Mouse (Mus musculus) forebrain, embryonic 11.5 days (tissue): ENCODE data around the gene Supt4a. TPM values are rescaled to one million over a fixed set of nuclear protein-coding genes. Genes with fewer than 3 reads are reported as not detected.

ENCODE experiments used
- ATAC-seq: fragments of 200-750 bp; cut with Nextera tagmentation; replicated peaks from 2 replicates; pipeline ENCODE4 v1.8.0; 2017; ENCODE audit warnings: moderate TSS enrichment; ENCODE audit not compliant: low FRiP score
- DNase-seq: peaks from one replicate; pipeline ENCODE4 v3.0.0-alpha.2; 2017; ENCODE audit warnings: low spot score
- H3K27ac ChIP-seq: fragments of 300-500 bp; sonication (generic); 2 replicates; pipeline ENCODE4 v1.5.1; 2014; ENCODE audit warnings: low read depth, low read length
- H3K27me3 ChIP-seq: fragments of 300-500 bp; sonication (generic); 2 replicates; pipeline ENCODE4 v1.6.1; 2014; ENCODE audit warnings: mild to moderate bottlenecking, low read length, mixed read lengths; ENCODE audit not compliant: control insufficient read depth, insufficient read depth
- H3K36me3 ChIP-seq: fragments of 300-500 bp; sonication (generic); 2 replicates; pipeline ENCODE4 v1.6.1; 2014; ENCODE audit warnings: mild to moderate bottlenecking, low read length, moderate library complexity, mixed read lengths; ENCODE audit not compliant: control insufficient read depth, insufficient read depth
- H3K4me1 ChIP-seq: fragments of 300-500 bp; sonication (generic); replicated peaks from 2 replicates; pipeline ENCODE4 v1.6.1; 2014; ENCODE audit warnings: low read length, mixed read lengths; ENCODE audit not compliant: control insufficient read depth, insufficient read depth
- H3K4me2 ChIP-seq: fragments of 300-500 bp; sonication (generic); 2 replicates; pipeline ENCODE4 v1.6.1; 2014; ENCODE audit warnings: low read depth, mild to moderate bottlenecking, low read length, moderate library complexity, mixed read lengths; ENCODE audit not compliant: severe bottlenecking
- H3K4me3 ChIP-seq: fragments of 300-500 bp; sonication (generic); 2 replicates; pipeline ENCODE4 v1.5.1; 2014; ENCODE audit warnings: low read depth, low read length
- H3K9ac ChIP-seq: fragments of 300-500 bp; sonication (generic); 2 replicates; pipeline ENCODE4 v1.6.1; 2014; ENCODE audit warnings: low read length
- H3K9me3 ChIP-seq: fragments of 300-500 bp; sonication (generic); 2 replicates; pipeline ENCODE4 v1.6.1; 2016; ENCODE audit warnings: low read length, mixed read lengths; ENCODE audit not compliant: control insufficient read depth
- WGBS: fragments of 180-500 bp; shearing (Covaris S2); extraction: QIAGEN DNeasy Blood & Tissue Kit; methylation state at CpG from one replicate; pipeline ENCODE4 v1.1.7; 2014; 5-methylcytosine and 5-hydroxymethylcytosine counted together
- polyA plus RNA-seq: library from polyadenylated mRNA; unstranded; fragments of >200 nt; fragmentation: Nextera tagmentation; extraction: Ambion mirVana; gene quantifications from 2 replicates; pipeline ENCODE4 v1.2.1, GENCODE M21; 2014

Supt4a gene
- polyA plus RNA-seq, 1 experiment from 2014 or later: 132 TPM

DNA sequence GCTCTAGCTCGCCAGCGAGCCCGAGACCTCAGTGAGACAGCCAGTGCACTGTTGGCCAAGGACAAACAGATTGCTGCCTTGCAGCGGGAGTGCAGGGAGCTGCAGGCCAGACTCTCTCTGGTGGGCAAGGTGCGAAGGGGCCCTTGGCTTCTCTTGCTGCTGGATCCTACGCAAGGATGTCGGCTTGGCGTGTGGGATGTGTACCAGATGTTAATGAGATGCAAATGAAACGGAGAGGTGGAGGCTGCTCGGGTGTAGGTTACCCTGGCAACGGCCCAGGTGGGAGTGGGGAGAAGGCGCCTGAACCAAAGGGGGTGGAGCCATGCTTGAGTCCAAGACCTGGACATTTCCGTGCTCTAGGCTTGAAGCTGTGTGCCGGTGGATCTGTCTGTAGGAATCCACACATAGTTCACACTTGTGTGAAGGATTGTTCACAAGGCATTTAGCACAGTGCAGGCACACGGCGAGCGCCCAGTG is 26.2 kb downstream of the Supt4a start:
- peaks cover 21% of the 10 kb centered on the region for H3K4me1 ChIP-seq
- peak overlapping the region; percentile 73 for H3K9ac ChIP-seq
- no peaks in the 10 kb centered on the region for H3K36me3 ChIP-seq
- peaks cover 47% of the 10 kb centered on the region for H3K27me3 ChIP-seq
- peak overlapping the region; percentile 100 for H3K4me2 ChIP-seq
- no peaks in the 10 kb centered on the region for H3K9me3 ChIP-seq
- H3K4me3 ChIP-seq: peak overlapping the region; percentile 59
- ATAC-seq (peak; percentile 67), DNase-seq (peak; percentile 81)
- WGBS: 1% methylated on average over 17 of the region's 17 CpGs
- peak overlapping the region; percentile 41; the same call in 1 of the 2 replicates for H3K27ac ChIP-seq

DNA sequence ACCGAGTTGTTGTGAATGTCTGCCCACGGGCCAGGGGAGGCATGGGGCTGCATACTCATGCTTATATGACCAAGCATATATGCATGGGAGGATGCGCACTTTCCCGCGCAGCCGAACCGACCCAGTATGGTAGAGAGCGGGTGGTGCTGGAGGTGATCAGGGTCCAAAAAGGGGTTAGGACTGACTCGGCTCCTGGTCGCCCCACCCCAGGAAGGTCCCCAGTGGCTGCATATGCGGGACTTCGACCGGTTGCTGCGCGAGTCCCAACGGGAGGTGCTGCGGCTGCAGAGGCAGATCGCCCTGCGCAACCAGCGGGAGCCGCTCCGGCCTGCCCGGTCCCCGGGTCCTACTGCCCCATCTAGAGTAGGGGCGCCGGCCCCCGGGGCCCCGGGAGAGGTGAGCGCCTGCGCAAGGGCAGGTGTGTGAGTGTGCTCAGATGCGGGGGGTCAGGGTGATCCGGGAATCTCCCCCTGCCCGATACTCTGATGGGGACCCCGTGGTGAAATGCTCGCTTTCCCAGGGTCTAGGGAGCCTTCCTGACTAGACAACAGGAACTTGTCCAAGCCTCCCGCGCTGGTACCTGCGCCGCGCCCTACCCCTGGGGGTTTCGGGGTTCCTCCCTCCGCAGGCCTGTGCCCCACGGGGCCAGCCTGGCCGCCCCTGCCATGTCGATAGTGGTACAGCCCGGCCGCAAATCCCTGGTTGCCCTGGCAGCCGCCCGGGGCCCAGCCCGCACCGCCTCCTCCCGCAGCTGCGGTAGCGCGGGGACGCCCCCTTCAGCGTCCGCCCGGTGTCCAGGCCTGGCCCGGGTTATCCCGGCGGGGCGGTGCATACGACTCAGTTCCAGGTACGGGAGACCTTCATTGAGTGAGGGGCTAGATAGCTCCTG is 26.9 kb downstream of the Supt4a start:
- no peaks in the 10 kb centered on the region for H3K36me3 ChIP-seq
- WGBS: 1% methylated on average over 61 of the region's 65 CpGs
- no peaks in the 10 kb centered on the region for H3K9me3 ChIP-seq
- ATAC-seq (peak; percentile 55), DNase-seq (peak; percentile 83)
- H3K4me3 ChIP-seq: peak overlapping the region; percentile 59
- H3K27me3 ChIP-seq: peaks cover 47% of the 10 kb centered on the region
- H3K27ac ChIP-seq: peak overlapping the region; percentile 41
- H3K4me2 ChIP-seq: peak overlapping the region; percentile 100
- H3K9ac ChIP-seq: peak overlapping the region; percentile 73
- peaks cover 21% of the 10 kb centered on the region for H3K4me1 ChIP-seq

- Histone ChIP-seq H3K9me3 (no peaks in the 10 kb centered on the region), H3K36me3 (no peaks in the 10 kb centered on the region), H3K9ac (no peak overlapping the region), H3K27me3 (peaks cover 11% of the 10 kb centered on the region), H3K4me2 (no peak overlapping the region), H3K27ac (no peak overlapping the region), H3K4me1 (peaks cover 7% of the 10 kb centered on the region; the same call in 1 of the 2 replicates), H3K4me3 (no peak overlapping the region)
- no peak for DNase-seq
- ATAC-seq: no peak
- 93% methylated on average over 4 of the region's 4 CpGs for WGBS
These were observed 31.4 kb downstream of the Supt4a start for GRCm38 (mm10) chr11:87768745-87769144.

DNA sequence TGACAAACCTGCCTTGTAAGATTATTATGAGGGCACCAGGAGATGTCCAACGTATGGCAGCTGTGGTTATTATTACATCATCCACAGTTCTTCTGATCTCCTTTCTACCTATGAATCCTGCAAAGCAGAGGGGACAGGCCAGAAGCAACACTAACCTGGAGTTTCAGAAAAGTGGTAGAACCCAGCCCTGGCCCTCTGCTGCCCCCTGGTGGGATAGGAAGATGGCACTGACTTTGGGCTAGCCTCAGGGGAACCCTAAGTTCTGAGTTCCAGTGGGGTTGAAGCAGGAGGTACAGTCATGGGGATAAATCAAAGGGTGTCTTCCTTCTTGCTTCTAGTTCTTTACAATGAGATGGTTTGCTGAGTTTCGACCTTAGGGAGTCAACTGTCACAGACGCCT is 33.6 kb downstream of the Supt4a start:
- Histone ChIP-seq H3K4me3 (no peak overlapping the region), H3K4me1 (no peaks in the 10 kb centered on the region), H3K36me3 (no peaks in the 10 kb centered on the region), H3K27me3 (peaks cover 1% of the 10 kb centered on the region; the same call in 1 of the 2 replicates), H3K27ac (no peak overlapping the region), H3K9ac (no peak overlapping the region), H3K4me2 (no peak overlapping the region), H3K9me3 (no peaks in the 10 kb centered on the region)
- WGBS: 66% methylated on average over 3 of the region's 3 CpGs
- ATAC-seq: no peak
- DNase-seq: peak; percentile 80

- no peaks in the 10 kb centered on the region for H3K4me1 ChIP-seq
- H3K9me3 ChIP-seq: no peaks in the 10 kb centered on the region
- no peaks in the 10 kb centered on the region for H3K27me3 ChIP-seq
- no peak overlapping the region for H3K9ac ChIP-seq
- H3K4me2 ChIP-seq: no peak overlapping the region
- ATAC-seq: no peak
- no peak overlapping the region for H3K27ac ChIP-seq
- 93% methylated on average over 3 of the region's 3 CpGs for WGBS
- H3K36me3 ChIP-seq: no peaks in the 10 kb centered on the region
- no peak for DNase-seq
- H3K4me3 ChIP-seq: no peak overlapping the region
These were observed 35.0 kb downstream of the Supt4a start for GRCm38 (mm10) chr11:87772354-87772753.

GRCm38 (mm10) chr11:87778100-87778765 is 40.9 kb downstream of the Supt4a start:
- WGBS: 9% methylated on average over 29 of the region's 32 CpGs
- Histone ChIP-seq H3K9me3 (no peaks in the 10 kb centered on the region), H3K36me3 (no peaks in the 10 kb centered on the region), H3K27ac (no peak overlapping the region), H3K9ac (peak overlapping the region; percentile 55; the same call in 1 of the 2 replicates), H3K4me1 (peaks cover 5% of the 10 kb centered on the region; the same call in 1 of the 2 replicates), H3K4me3 (peak overlapping the region; percentile 30), H3K27me3 (peaks cover 2% of the 10 kb centered on the region; the same call in 1 of the 2 replicates), H3K4me2 (peak overlapping the region; percentile 68)
- DNase-seq: peak; percentile 87
- peak; percentile 83 for ATAC-seq

DNA sequence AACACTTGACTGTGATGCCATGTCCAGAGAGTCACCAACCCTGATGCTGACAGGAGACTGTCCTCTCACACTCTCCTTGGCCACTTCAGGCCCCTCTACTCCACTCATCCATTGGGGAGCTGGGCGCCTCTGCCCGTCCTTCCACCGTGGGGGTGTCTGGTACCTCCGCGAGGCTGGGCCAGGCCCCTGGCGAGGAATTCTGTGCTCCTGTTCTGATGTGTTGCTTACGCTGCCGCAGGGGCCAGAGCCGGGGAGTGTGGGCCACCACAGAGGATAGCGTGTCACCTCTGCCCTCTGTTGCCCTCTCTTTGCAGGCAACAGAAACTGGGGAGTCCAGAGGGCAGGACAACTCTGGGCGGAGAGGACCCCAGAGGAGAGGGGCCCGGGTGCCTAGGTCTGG is 41.6 kb downstream of the Supt4a start:
- WGBS: 40% methylated on average over 12 of the region's 12 CpGs
- ATAC-seq (peak; percentile 64), DNase-seq (no peak)
- no peak overlapping the region for H3K27ac ChIP-seq
- no peak overlapping the region for H3K4me3 ChIP-seq
- H3K9ac ChIP-seq: 0 out of 2 replicates have a peak overlapping the region, but pooled peaks have one; percentile 55
- no peaks in the 10 kb centered on the region for H3K36me3 ChIP-seq
- H3K4me1 ChIP-seq: peaks cover 5% of the 10 kb centered on the region; the same call in 1 of the 2 replicates
- peaks cover 2% of the 10 kb centered on the region; the same call in 1 of the 2 replicates for H3K27me3 ChIP-seq
- H3K4me2 ChIP-seq: peak overlapping the region; percentile 68
- H3K9me3 ChIP-seq: no peaks in the 10 kb centered on the region

- no peaks in the 10 kb centered on the region for H3K36me3 ChIP-seq
- 81% methylated on average over 4 of the region's 4 CpGs for WGBS
These were observed 42.0 kb downstream of the Supt4a start for GRCm38 (mm10) chr11:87779392-87779791.

More at GRCm38 (mm10) chr11:87779392-87779791, 42.0 kb downstream of the Supt4a start:
- Histone ChIP-seq H3K4me2 (no peak overlapping the region; the same call in 1 of the 2 replicates), H3K4me3 (no peak overlapping the region), H3K27ac (no peak overlapping the region), H3K9ac (no peak overlapping the region), H3K27me3 (peaks cover 2% of the 10 kb centered on the region; the same call in 1 of the 2 replicates), H3K9me3 (no peaks in the 10 kb centered on the region), H3K4me1 (peaks cover 5% of the 10 kb centered on the region; the same call in 1 of the 2 replicates)
- DNase-seq (no peak), ATAC-seq (no peak)
